Mouse (Mus musculus) hindbrain, embryonic 13.5 days (tissue): ENCODE data around the gene Acer2. TPM values are rescaled to one million over a fixed set of nuclear protein-coding genes. Genes with fewer than 3 reads are reported as not detected.
"Not testable (repeated sequence)": the region's sequence is repeated elsewhere in the genome, so short reads cannot be mapped to it uniquely, and the experiment has no call there.

Experiments
- ATAC-seq: fragments of 200-750 bp; cut with Nextera tagmentation; 2 replicates; pipeline ENCODE4 v1.8.0; 2017; ENCODE audit warnings: moderate TSS enrichment; ENCODE audit not compliant: low FRiP score
- H3K27ac ChIP-seq: fragments of 300-500 bp; sonication (generic); 2 replicates; pipeline ENCODE4 v1.5.1; 2015; ENCODE audit warnings: inconsistent platforms, mild to moderate bottlenecking, moderate library complexity
- H3K27me3 ChIP-seq: fragments of 300-500 bp; sonication (generic); 2 replicates; pipeline ENCODE4 v1.6.1; 2015; ENCODE audit warnings: mild to moderate bottlenecking, inconsistent platforms
- H3K36me3 ChIP-seq: fragments of 300-500 bp; sonication (generic); 2 replicates; pipeline ENCODE4 v1.6.1; 2015; ENCODE audit warnings: mild to moderate bottlenecking, inconsistent platforms
- H3K4me1 ChIP-seq: fragments of 300-500 bp; sonication (generic); replicated peaks from 2 replicates; pipeline ENCODE4 v1.6.1; 2015; ENCODE audit warnings: inconsistent platforms
- H3K4me2 ChIP-seq: fragments of 300-500 bp; sonication (generic); 2 replicates; pipeline ENCODE4 v1.6.1; 2015; ENCODE audit warnings: inconsistent platforms, mild to moderate bottlenecking, moderate library complexity
- H3K4me3 ChIP-seq: fragments of 300-500 bp; sonication (generic); 2 replicates; pipeline ENCODE4 v1.5.1; 2015; ENCODE audit warnings: mild to moderate bottlenecking, inconsistent platforms
- H3K9ac ChIP-seq: fragments of 300-500 bp; sonication (generic); 2 replicates; pipeline ENCODE4 v1.6.1; 2015; ENCODE audit warnings: mild to moderate bottlenecking, inconsistent platforms
- H3K9me3 ChIP-seq: fragments of 300-500 bp; sonication (generic); 2 replicates; pipeline ENCODE4 v1.6.1; 2016; ENCODE audit warnings: inconsistent platforms
- WGBS: fragments of 180-500 bp; shearing (Covaris S2); methylation state at CpG from one replicate; pipeline ENCODE4 v1.1.7; 2015; 5-methylcytosine and 5-hydroxymethylcytosine counted together
- polyA plus RNA-seq: library from polyadenylated mRNA; unstranded; fragments of >200 nt; fragmentation: Nextera tagmentation; extraction: Ambion mirVana; gene quantifications from 2 replicates; pipeline ENCODE4 v1.2.1, GENCODE M21; 2015

Acer2 gene
- 21.6 and 23.6 TPM in 2 replicates for polyA plus RNA-seq

- peak within 1 kb of the TSS; percentile 67; the same call in 1 of the 2 replicates for H3K27ac ChIP-seq
- H3K4me1 ChIP-seq: peaks cover 18% of the 10 kb centered on the region
- peak within 1 kb of the TSS; percentile 88 for H3K4me2 ChIP-seq
- peaks cover 17% of the 10 kb centered on the region for H3K27me3 ChIP-seq
- no peaks in the 10 kb centered on the region for H3K9me3 ChIP-seq
- WGBS: under 1% methylated on average over 60 of the region's 60 CpGs
- H3K9ac ChIP-seq: peak within 1 kb of the TSS; percentile 84
- ATAC-seq: peak; percentile 95
- peak within 1 kb of the TSS; percentile 70 for H3K4me3 ChIP-seq
- no peaks in the 10 kb centered on the region for H3K36me3 ChIP-seq
Observed at GRCm38 (mm10) chr4:86874146-86874847, at the start of gene Acer2. Gene Acer2, plus strand, starts transcription at chr4:86874396.

DNA sequence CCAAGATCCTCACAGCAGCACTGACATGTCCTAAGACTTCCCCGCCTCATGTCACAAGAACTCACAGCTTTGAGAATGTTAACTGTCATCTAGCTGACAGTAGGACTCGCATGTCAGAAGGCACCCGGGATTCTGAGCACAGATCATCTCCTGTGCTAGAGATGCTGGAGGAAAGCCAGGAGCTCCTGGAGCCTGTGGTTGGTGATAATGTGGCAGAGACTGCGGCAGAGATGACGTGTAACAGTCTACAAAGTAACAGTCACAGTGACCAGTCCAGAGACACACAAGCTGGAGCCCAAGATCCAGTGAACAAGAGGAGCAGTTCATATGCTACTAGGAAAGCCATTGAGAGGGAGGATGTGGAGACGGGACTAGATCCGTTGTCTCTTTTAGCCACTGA, 49.1 kb upstream of the Acer2 start:
- no peaks in the 10 kb centered on the region for H3K27me3 ChIP-seq
- H3K4me1 ChIP-seq: no peaks in the 10 kb centered on the region
- H3K36me3 ChIP-seq: peaks cover 55% of the 10 kb centered on the region
- H3K27ac ChIP-seq: no peak overlapping the region
- ATAC-seq: no peak
- H3K9me3 ChIP-seq: no peaks in the 10 kb centered on the region
- H3K9ac ChIP-seq: no peak overlapping the region
- WGBS: 92% methylated on average over 7 of the region's 7 CpGs
- H3K4me3 ChIP-seq: no peak overlapping the region
- H3K4me2 ChIP-seq: no peak overlapping the region

DNA sequence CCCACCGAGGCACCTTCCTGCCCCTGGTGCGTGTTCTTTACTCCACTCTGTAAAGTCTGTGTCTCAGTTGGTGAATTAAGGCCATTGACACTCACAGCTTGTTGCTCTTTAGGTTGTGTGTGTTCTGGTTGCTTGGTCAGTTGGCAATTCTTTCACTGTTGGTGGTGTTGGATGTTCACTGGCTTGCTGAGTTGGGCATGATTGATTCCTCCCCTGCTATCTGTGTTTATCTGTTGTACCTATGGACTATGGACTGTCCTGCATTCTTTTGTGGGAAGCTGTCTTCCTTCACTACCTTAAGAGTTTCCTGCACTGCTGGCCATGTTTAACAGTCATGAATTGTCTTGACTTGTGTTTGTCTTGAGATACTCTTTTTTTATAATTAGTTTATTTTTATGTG, 42.3 kb upstream of the Acer2 start:
- Histone ChIP-seq H3K27me3 (no peaks in the 10 kb centered on the region), H3K4me3 (no peak overlapping the region), H3K9me3 (no peaks in the 10 kb centered on the region), H3K4me2 (no peak overlapping the region), H3K36me3 (peaks cover 44% of the 10 kb centered on the region), H3K27ac (no peak overlapping the region), H3K4me1 (no peaks in the 10 kb centered on the region), H3K9ac (no peak overlapping the region)
- WGBS: 96% methylated on average over 2 of the region's 2 CpGs
- no peak for ATAC-seq

DNA sequence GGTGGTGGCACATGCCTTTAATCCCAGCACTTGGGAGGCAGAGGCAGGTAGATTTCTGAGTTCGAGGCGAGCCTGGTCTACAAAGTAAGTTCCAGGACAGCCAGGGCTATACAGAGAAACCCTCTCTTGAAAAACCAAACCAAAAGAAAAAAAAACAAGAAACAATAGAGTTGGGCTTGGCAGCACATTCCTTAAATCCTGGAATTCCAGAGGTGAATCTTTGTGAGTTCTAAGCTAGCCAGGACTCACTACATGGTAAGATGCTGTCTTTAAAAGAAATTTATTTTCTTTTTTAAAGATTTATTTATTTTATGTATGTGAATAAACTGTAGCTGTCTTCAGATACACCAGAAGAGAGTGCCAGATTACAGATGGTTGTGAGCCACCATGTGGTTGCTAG, 33.1 kb upstream of the Acer2 start:
- H3K27me3 ChIP-seq, H3K9ac ChIP-seq, H3K4me2 ChIP-seq, H3K4me1 ChIP-seq, H3K4me3 ChIP-seq, H3K27ac ChIP-seq, ATAC-seq, H3K9me3 ChIP-seq: not testable (repeated sequence)
- peaks cover 66% of the 10 kb centered on the region for H3K36me3 ChIP-seq
- 94% methylated on average over 2 of the region's 2 CpGs for WGBS

GRCm38 (mm10) chr4:86845384-86845783, 28.8 kb upstream of the Acer2 start:
- no peak overlapping the region for H3K27ac ChIP-seq
- H3K27me3 ChIP-seq: no peaks in the 10 kb centered on the region
- no peak for ATAC-seq
- H3K4me3 ChIP-seq: no peak overlapping the region
- H3K36me3 ChIP-seq: peaks cover 57% of the 10 kb centered on the region
- H3K9me3 ChIP-seq: no peaks in the 10 kb centered on the region
- H3K4me1 ChIP-seq: no peaks in the 10 kb centered on the region
- 98% methylated on average over 3 of the region's 3 CpGs for WGBS
- no peak overlapping the region for H3K9ac ChIP-seq
- H3K4me2 ChIP-seq: no peak overlapping the region

DNA sequence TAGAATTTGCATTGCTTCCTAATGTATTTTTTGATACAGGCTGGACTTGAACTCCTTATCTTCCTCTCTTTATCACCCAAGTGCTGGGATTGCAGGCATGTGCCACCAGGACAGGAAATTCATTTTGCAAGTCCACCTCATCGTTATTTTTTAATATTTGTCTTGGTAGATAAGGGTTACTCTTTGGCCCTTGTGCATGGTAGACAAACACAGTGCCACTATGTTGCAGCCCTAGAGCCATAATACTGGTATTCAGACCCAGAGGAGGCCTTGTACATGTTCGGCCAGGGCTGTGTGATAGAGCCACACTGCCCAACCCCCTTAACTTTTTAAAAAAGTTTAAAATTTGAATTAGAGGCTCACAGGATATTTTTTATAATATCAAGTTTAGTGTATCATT, 26.9 kb upstream of the Acer2 start:
- Histone ChIP-seq H3K4me3 (no peak overlapping the region), H3K4me1 (no peaks in the 10 kb centered on the region), H3K9me3 (no peaks in the 10 kb centered on the region), H3K36me3 (peaks cover 57% of the 10 kb centered on the region), H3K27me3 (no peaks in the 10 kb centered on the region), H3K9ac (no peak overlapping the region), H3K4me2 (no peak overlapping the region), H3K27ac (no peak overlapping the region)
- 91% methylated on average over 2 of the region's 2 CpGs for WGBS
- no peak for ATAC-seq

DNA sequence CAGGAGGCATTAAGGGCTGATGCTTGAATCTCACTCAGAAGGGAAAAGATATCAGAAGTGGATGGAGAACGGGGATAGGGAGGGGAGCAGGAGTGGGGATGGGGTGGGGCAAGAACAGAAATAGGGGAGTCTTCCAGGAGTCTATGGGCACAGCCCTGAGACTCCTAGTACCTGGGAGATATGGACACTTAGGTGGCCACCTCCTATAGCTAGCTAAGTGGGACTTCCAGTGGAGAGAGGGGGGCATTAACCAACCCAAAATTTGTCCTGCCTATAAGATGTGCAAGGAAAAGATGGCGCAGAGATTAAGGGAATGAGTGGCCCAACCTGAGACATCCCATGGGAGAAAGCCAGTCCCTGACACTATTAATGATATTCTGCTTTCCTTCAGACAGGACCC, 22.9 kb upstream of the Acer2 start:
- Histone ChIP-seq H3K4me1 (peaks cover 13% of the 10 kb centered on the region), H3K27ac (no peak overlapping the region), H3K9ac (no peak overlapping the region), H3K4me2 (no peak overlapping the region), H3K9me3 (no peaks in the 10 kb centered on the region), H3K4me3 (no peak overlapping the region), H3K36me3 (peaks cover 57% of the 10 kb centered on the region), H3K27me3 (no peaks in the 10 kb centered on the region)
- WGBS: 87% methylated on average over 2 of the region's 2 CpGs
- 0 out of 2 replicates have a peak, but pooled peaks have one; percentile 27 for ATAC-seq

- H3K4me3 ChIP-seq: no peak overlapping the region
- no peak overlapping the region for H3K4me2 ChIP-seq
- peaks cover 54% of the 10 kb centered on the region for H3K36me3 ChIP-seq
- H3K4me1 ChIP-seq: peaks cover 13% of the 10 kb centered on the region
- no peaks in the 10 kb centered on the region for H3K27me3 ChIP-seq
- no peak for ATAC-seq
- H3K9ac ChIP-seq: no peak overlapping the region
- H3K9me3 ChIP-seq: no peaks in the 10 kb centered on the region
- no peak overlapping the region for H3K27ac ChIP-seq
- 81% methylated on average over 3 of the region's 3 CpGs for WGBS
Observed at GRCm38 (mm10) chr4:86852018-86852417, 22.2 kb upstream of the Acer2 start.

GRCm38 (mm10) chr4:86852813-86853590, 21.2 kb upstream of the Acer2 start:
- no peak overlapping the region for H3K9ac ChIP-seq
- 89% methylated on average over 4 of the region's 4 CpGs for WGBS

GRCm38 (mm10) chr4:86856304-86857112, 17.7 kb upstream of the Acer2 start:
- no peaks in the 10 kb centered on the region for H3K9me3 ChIP-seq
- H3K36me3 ChIP-seq: peaks cover 35% of the 10 kb centered on the region
- WGBS: 2% methylated on average over 50 of the region's 50 CpGs
- peak overlapping the region; percentile 100 for H3K9ac ChIP-seq
- H3K27ac ChIP-seq: peak overlapping the region; percentile 97
- H3K27me3 ChIP-seq: no peaks in the 10 kb centered on the region
- ATAC-seq: no peak; the same call in 1 of the 2 replicates
- peaks cover 22% of the 10 kb centered on the region for H3K4me1 ChIP-seq
- peak overlapping the region; percentile 80 for H3K4me2 ChIP-seq
- H3K4me3 ChIP-seq: peak overlapping the region; percentile 93

More at GRCm38 (mm10) chr4:86852813-86853590, 21.2 kb upstream of the Acer2 start:
- Histone ChIP-seq H3K4me3 (no peak overlapping the region), H3K9me3 (no peaks in the 10 kb centered on the region), H3K27me3 (no peaks in the 10 kb centered on the region), H3K4me1 (peaks cover 15% of the 10 kb centered on the region), H3K4me2 (no peak overlapping the region), H3K27ac (no peak overlapping the region), H3K36me3 (peaks cover 47% of the 10 kb centered on the region)
- no peak for ATAC-seq

- H3K4me2 ChIP-seq: peak within 1 kb of the TSS; percentile 81
- H3K36me3 ChIP-seq: peaks cover 28% of the 10 kb centered on the region
- peak within 1 kb of the TSS; percentile 100 for H3K9ac ChIP-seq
- ATAC-seq: peak; percentile 98
- H3K4me1 ChIP-seq: peaks cover 22% of the 10 kb centered on the region
- H3K4me3 ChIP-seq: peak within 1 kb of the TSS; percentile 93
- no peaks in the 10 kb centered on the region for H3K27me3 ChIP-seq
- under 1% methylated on average over 64 of the region's 68 CpGs for WGBS
- H3K9me3 ChIP-seq: no peaks in the 10 kb centered on the region
- H3K27ac ChIP-seq: peak within 1 kb of the TSS; percentile 97
Observed at GRCm38 (mm10) chr4:86857113-86858069, 16.8 kb upstream of the Acer2 start, which contains the start of gene Rps6. Gene Rps6, minus strand, starts transcription at chr4:86857412.
